Comparison of ENCODE assay signal across 8 mouse cellular contexts in the genomic region with DNA sequence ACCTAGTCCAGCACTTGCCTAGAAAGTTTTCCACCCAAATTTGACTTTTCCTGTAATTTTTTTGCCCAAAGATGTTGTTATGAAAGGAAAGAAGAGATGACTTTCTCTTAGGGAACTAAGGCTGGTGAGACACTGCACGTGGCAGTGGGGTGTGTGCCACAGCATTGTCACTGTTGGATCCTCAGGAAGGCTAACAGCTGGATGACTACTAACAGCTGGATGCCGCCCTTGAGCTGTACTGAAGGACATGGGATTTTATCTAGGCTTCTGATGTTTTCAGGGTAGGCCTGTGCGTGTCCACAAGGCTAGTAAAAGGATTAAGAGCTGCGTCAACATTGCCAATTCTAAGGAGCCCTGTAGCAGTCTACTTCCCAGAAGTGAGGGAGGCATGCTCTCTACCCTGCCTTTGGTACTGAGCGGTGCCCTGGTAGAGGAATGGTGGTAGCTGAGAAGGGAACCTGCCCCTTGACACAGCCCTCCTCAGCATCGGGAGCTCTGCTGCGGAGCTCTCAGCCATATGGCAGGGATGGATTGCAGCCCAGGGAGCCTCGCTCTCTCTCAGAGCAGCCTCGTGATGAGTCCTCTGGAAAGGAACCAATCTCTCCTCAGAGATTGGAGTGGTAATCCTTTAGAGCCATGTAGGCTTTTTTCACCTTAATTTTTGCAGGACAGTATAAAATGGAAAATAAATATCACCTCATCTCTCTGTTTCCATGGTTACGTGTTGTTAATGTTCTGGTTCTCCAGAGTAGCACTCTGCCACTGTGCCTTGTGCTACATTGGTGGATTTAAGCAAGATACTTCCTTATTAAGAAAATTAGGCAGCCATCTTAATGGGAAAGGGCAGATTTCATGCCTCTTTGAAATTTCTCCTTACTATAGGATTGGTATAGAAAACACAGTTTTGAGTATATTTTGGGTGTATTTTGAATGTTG. TPM values are rescaled to one million over a fixed set of nuclear protein-coding genes. Genes with fewer than 3 reads are reported as not detected.
DNase-seq lines count a peak whose midpoint lies in the region; ATAC-seq and TF ChIP-seq lines count a peak whose summit lies in the region.

No protein-coding gene starts in this region.

- TF ChIP-seq POLR2A in MEL (IDR thresholded peaks at IDR 0.05; ENCODE audit: control insufficient read depth in 1 of 2, insufficient read depth in 1 of 2, low read depth in 1 of 2, low read length in 2 of 2, poor library complexity in 1 of 2) = no peak

- H3K79me2 ChIP-seq in MEL (ENCODE audit: control insufficient read depth, insufficient read depth, low read length, poor library complexity) = peaks cover 10% of the 10 kb centered on the region; the same call in 1 of the 2 replicates

- TF ChIP-seq RAD21 in MEL (IDR thresholded peaks at IDR 0.05; ENCODE audit: low read depth, low read length) = no peak

- no peaks in the 10 kb centered on the region for H3K27me3 ChIP-seq in MEL (ENCODE audit: control insufficient read depth in 1 of 2, insufficient read depth in 2 of 2, low read length in 2 of 2)
- no peaks in the 10 kb centered on the region for H3K27me3 ChIP-seq in limb, embryonic 15.5 days
- no peaks in the 10 kb centered on the region for H3K27me3 ChIP-seq in kidney, embryonic 16.5 days (ENCODE audit: insufficient read depth, low read length)

- H3K36me3 ChIP-seq in MEL (ENCODE audit: control insufficient read depth in 1 of 2, insufficient read depth in 2 of 2, low read length in 2 of 2) = peaks cover 17 to 36% of the 10 kb centered on the region in 2 experiments
- H3K36me3 ChIP-seq in limb, embryonic 15.5 days = peaks cover 56% of the 10 kb centered on the region
- peaks cover 24% of the 10 kb centered on the region for H3K36me3 ChIP-seq in kidney, embryonic 16.5 days (ENCODE audit: insufficient read depth, low read length)

- H3K4me1 ChIP-seq in MEL (ENCODE audit: control insufficient read depth in 1 of 2, insufficient read depth in 2 of 2, low read length in 2 of 2) = peaks cover 10 to 14% of the 10 kb centered on the region in 2 experiments
- peaks cover 4% of the 10 kb centered on the region; the same call in 1 of the 2 replicates for H3K4me1 ChIP-seq in limb, embryonic 15.5 days
- no peaks in the 10 kb centered on the region for H3K4me1 ChIP-seq in kidney, embryonic 16.5 days (ENCODE audit: insufficient read depth, low read length)

- no peak overlapping the region for H3K4me2 ChIP-seq in limb, embryonic 15.5 days
- no peak overlapping the region for H3K4me2 ChIP-seq in kidney, embryonic 16.5 days (replicated peaks; ENCODE audit: low read depth, low read length)

- 70% methylated on average over 10 of the region's 10 CpGs for WGBS in limb, embryonic 15.5 days
- WGBS in kidney, embryonic 16.5 days = 86% methylated on average over 10 of the region's 10 CpGs

- intact Hi-C loops in gastrocnemius, adult 2 months (cut with DNase I) = no loop called here

- peak; percentile 65 for DNase-seq in adrenal gland, adult 2 months
- DNase-seq in adrenal gland, postnatal 4 days (ENCODE audit: low spot score in 2 of 2) = no peak
- DNase-seq in MEL (ENCODE audit: low read depth, low spot score) = peak; percentile 26
- DNase-seq in cerebellum, postnatal 36 days = peak; percentile 84 to 88
- DNase-seq in gastrocnemius, adult 2 months = no peak
- DNase-seq in testis, postnatal 10 days (ENCODE audit: low spot score) = no peak

- no peak overlapping the region for H3K9ac ChIP-seq in MEL (ENCODE audit: control insufficient read depth, low read depth, low read length, poor library complexity, severe bottlenecking)
- H3K9ac ChIP-seq in limb, embryonic 15.5 days = no peak overlapping the region
- no peak overlapping the region for H3K9ac ChIP-seq in kidney, embryonic 16.5 days (replicated peaks; ENCODE audit: low read length)

- TF ChIP-seq EP300 in MEL (IDR thresholded peaks at IDR 0.05; ENCODE audit: low read depth in 1 of 2, low read length in 2 of 2) = no peak

- TF ChIP-seq CTCF in MEL (IDR thresholded peaks at IDR 0.05 in 2 of 3, conservative IDR thresholded peaks at IDR 0.05 in 1 of 3; ENCODE audit: control insufficient read depth in 1 of 3, insufficient read depth in 1 of 3, low read depth in 2 of 3, low read length in 3 of 3, poor library complexity in 1 of 3, severe bottlenecking in 1 of 3) = no peak
- no peak for TF ChIP-seq CTCF in gastrocnemius, adult 2 months (IDR thresholded peaks at IDR 0.05)

- no peak for ATAC-seq in limb, embryonic 15.5 days (ENCODE audit: insufficient number of reproducible peaks, low FRiP score, low TSS enrichment, low read depth)
- ATAC-seq in kidney, embryonic 16.5 days (ENCODE audit: low FRiP score, low TSS enrichment) = no peak; the same call in 1 of the 2 replicates

- no peaks in the 10 kb centered on the region for H3K9me3 ChIP-seq in MEL (replicated peaks; ENCODE audit: insufficient read depth, low read length)
- H3K9me3 ChIP-seq in limb, embryonic 15.5 days = no peaks in the 10 kb centered on the region
- H3K9me3 ChIP-seq in kidney, embryonic 16.5 days (ENCODE audit: low read length) = no peaks in the 10 kb centered on the region

- H3K4me3 ChIP-seq in MEL (ENCODE audit: control insufficient read depth in 1 of 2, insufficient read depth in 1 of 2, low read depth in 2 of 2, low read length in 2 of 2) = no peak overlapping the region
- no peak overlapping the region for H3K4me3 ChIP-seq in limb, embryonic 15.5 days
- no peak overlapping the region for H3K4me3 ChIP-seq in kidney, embryonic 16.5 days (ENCODE audit: low read length)
- H3K4me3 ChIP-seq in gastrocnemius, adult 2 months = no peak overlapping the region

- H3K27ac ChIP-seq in MEL (ENCODE audit: control insufficient read depth, low read depth, low read length) = no peak overlapping the region
- H3K27ac ChIP-seq in limb, embryonic 15.5 days = peak overlapping the region; percentile 24; the same call in 1 of the 2 replicates
- no peak overlapping the region for H3K27ac ChIP-seq in kidney, embryonic 16.5 days (ENCODE audit: low read length)
- H3K27ac ChIP-seq in gastrocnemius, adult 2 months = no peak overlapping the region

TF ChIP-seq in MEL, 35 proteins besides CTCF, POLR2A, EP300 and RAD21:
- TF ChIP-seq CHD2 (IDR thresholded peaks at IDR 0.05; ENCODE audit: low read length) = no peak
- TF ChIP-seq GABPA (IDR thresholded peaks at IDR 0.05; ENCODE audit: low read depth, low read length) = no peak

RNA-seq across cellular contexts. Expression of a gene that starts 7.9 kb away (rescaled TPM):
- 10 to 100 TPM; 82.5 to 89.1 TPM for total RNA-seq in adrenal gland, adult 2 months (2021)
- polyA plus RNA-seq in adrenal gland, adult 2 months (2012; rRNA removed) = 18.5 and 24.8 TPM in 2 replicates
- 100 to 1,000 TPM in 1 of 2 experiments, 10 to 100 TPM in 1; 99.2 to 101 TPM for total RNA-seq in adrenal gland, postnatal 4 days (2021)
- total RNA-seq in MEL (2012; rRNA removed) = 77.9 and 82.2 TPM in 2 replicates
- 10 to 100 TPM; 47.3 to 99.6 TPM for polyA plus RNA-seq in MEL (2012; ENCODE audit: insufficient read depth in 1 of 2, insufficient read length in 2 of 2, low read depth in 1 of 2, low replicate concordance in 2 of 2, missing spikeins in 1 of 2)
- polyA plus RNA-seq in limb, embryonic 15.5 days (2015; fragmentation: Nextera tagmentation; extraction: Ambion mirVana) = 100 and 110 TPM in 2 replicates
- polyA plus RNA-seq in kidney, embryonic 16.5 days (2015; fragmentation: Nextera tagmentation; extraction: Ambion mirVana) = 116 and 137 TPM in 2 replicates
- 10 to 100 TPM; 43.6 to 50.5 TPM for total RNA-seq in gastrocnemius, adult 2 months (2021)

RNA-seq across cellular contexts. Expression of a gene that starts 48.5 kb away (rescaled TPM):
- total RNA-seq in adrenal gland, adult 2 months (2021) = 10 to 100 TPM in 1 of 2 experiments, 1 to 10 TPM in 1; 7.5 to 10.4 TPM
- polyA plus RNA-seq in adrenal gland, adult 2 months (2012; rRNA removed) = 3.5 and 4.4 TPM in 2 replicates
- total RNA-seq in adrenal gland, postnatal 4 days (2021) = 10 to 100 TPM; 18.2 to 19.3 TPM
- 12.2 and 13.4 TPM in 2 replicates for total RNA-seq in MEL (2012; rRNA removed)
- polyA plus RNA-seq in MEL (2012; ENCODE audit: insufficient read depth in 1 of 2, insufficient read length in 2 of 2, low read depth in 1 of 2, low replicate concordance in 2 of 2, missing spikeins in 1 of 2) = 10 to 100 TPM in 1 of 2 experiments, not detected in 1; 12.1 TPM
- 10.0 and 10.7 TPM in 2 replicates for polyA plus RNA-seq in limb, embryonic 15.5 days (2015; fragmentation: Nextera tagmentation; extraction: Ambion mirVana)
- polyA plus RNA-seq in kidney, embryonic 16.5 days (2015; fragmentation: Nextera tagmentation; extraction: Ambion mirVana) = 12.5 and 13.7 TPM in 2 replicates
- total RNA-seq in gastrocnemius, adult 2 months (2021) = 1 to 10 TPM; 6.3 to 7.8 TPM

RNA-seq across cellular contexts. Expression of a gene that starts 53.6 kb away (rescaled TPM):
- 1 to 10 TPM; 1.8 to 2.4 TPM for total RNA-seq in adrenal gland, adult 2 months (2021)
- 0.16 and 0.26 TPM in 2 replicates for polyA plus RNA-seq in adrenal gland, adult 2 months (2012; rRNA removed)
- 1 to 10 TPM; 6.3 to 7.8 TPM for total RNA-seq in adrenal gland, postnatal 4 days (2021)
- total RNA-seq in MEL (2012; rRNA removed) = 3.1 and 3.4 TPM in 2 replicates
- 1 to 10 TPM in 1 of 2 experiments, not detected in 1; 1.3 TPM for polyA plus RNA-seq in MEL (2012; ENCODE audit: insufficient read depth in 1 of 2, insufficient read length in 2 of 2, low read depth in 1 of 2, low replicate concordance in 2 of 2, missing spikeins in 1 of 2)
- polyA plus RNA-seq in limb, embryonic 15.5 days (2015; fragmentation: Nextera tagmentation; extraction: Ambion mirVana) = 2.5 and 2.8 TPM in 2 replicates
- 2.5 TPM in 2 replicates for polyA plus RNA-seq in kidney, embryonic 16.5 days (2015; fragmentation: Nextera tagmentation; extraction: Ambion mirVana)
- 1 to 10 TPM in 1 of 2 experiments, under 1 TPM in 1; 0.70 to 1.2 TPM for total RNA-seq in gastrocnemius, adult 2 months (2021)

RNA-seq across cellular contexts. Expression of a gene that starts 53.7 kb away (rescaled TPM):
- total RNA-seq in adrenal gland, adult 2 months (2021) = 10 to 100 TPM; 31.2 to 54.3 TPM
- polyA plus RNA-seq in adrenal gland, adult 2 months (2012; rRNA removed) = 22.7 and 35.0 TPM in 2 replicates
- 10 to 100 TPM; 88.9 to 93.3 TPM for total RNA-seq in adrenal gland, postnatal 4 days (2021)
- total RNA-seq in MEL (2012; rRNA removed) = 32.9 and 40.3 TPM in 2 replicates
- polyA plus RNA-seq in MEL (2012; ENCODE audit: insufficient read depth in 1 of 2, insufficient read length in 2 of 2, low read depth in 1 of 2, low replicate concordance in 2 of 2, missing spikeins in 1 of 2) = 10 to 100 TPM in 1 of 2 experiments, not detected in 1; 49.2 TPM
- 67.3 and 68.8 TPM in 2 replicates for polyA plus RNA-seq in limb, embryonic 15.5 days (2015; fragmentation: Nextera tagmentation; extraction: Ambion mirVana)
- 81.3 and 86.6 TPM in 2 replicates for polyA plus RNA-seq in kidney, embryonic 16.5 days (2015; fragmentation: Nextera tagmentation; extraction: Ambion mirVana)
- total RNA-seq in gastrocnemius, adult 2 months (2021) = 10 to 100 TPM; 20.1 to 22.3 TPM

Comparison
In these comparisons a context has a peak if more than half of its experiments do, and no peak if none do; other contexts are left out.
1. DNase-seq: peak in adrenal gland, adult 2 months (single experiment), MEL (single experiment) and cerebellum, postnatal 36 days (2 of 2); none in adrenal gland, postnatal 4 days (0 of 2), gastrocnemius, adult 2 months (single experiment) and testis, postnatal 10 days (single experiment).